Mouse (Mus musculus): ENCODE results near the gene Itga6. TPM values are rescaled to one million over a fixed set of nuclear protein-coding genes. Genes with fewer than 3 reads are reported as not detected.
A peak's percentile ranks its signal among the peaks of the same experiment; 100 is the strongest.

Itga6 gene
- polyA plus RNA-seq, 1 experiment: 160 TPM

DNA sequence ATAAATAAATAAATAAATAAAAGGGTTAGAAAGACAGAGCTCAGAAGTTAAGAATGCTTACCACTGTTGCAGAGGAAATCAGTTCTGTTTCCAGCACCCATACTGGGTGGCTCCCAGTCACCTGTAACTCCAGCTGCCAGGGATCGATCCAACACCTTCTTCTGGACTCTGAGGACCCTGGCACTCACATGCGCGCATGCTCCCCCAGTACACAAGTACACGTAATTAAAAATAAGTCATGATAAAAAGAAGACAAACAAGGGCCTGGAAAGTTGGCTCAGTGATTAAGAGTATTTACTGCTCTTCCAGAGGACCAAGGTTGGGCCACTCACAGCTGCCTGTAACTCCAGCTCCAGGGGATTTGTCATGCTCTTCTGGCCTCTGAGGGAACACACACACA is 132.4 kb downstream of the Itga6 start:
- TF ChIP-seq POLR2A (IDR thresholded peaks at IDR 0.05; ENCODE audit: borderline replicate concordance, low read depth, low read length) (no peak), CTCF (IDR thresholded peaks at IDR 0.05; ENCODE audit: low read depth, low read length) (no peak)
- Histone ChIP-seq H3K27ac (ENCODE audit: insufficient read depth, low read depth, low read length) (no peak overlapping the region), H3K4me3 (ENCODE audit: insufficient read depth, low read length) (no peak overlapping the region), H3K4me1 (ENCODE audit: control insufficient read depth, insufficient read depth, low read length) (peaks cover 19% of the 10 kb centered on the region)

GRCm38 (mm10) chr2:71878441-71878840 is 133.0 kb downstream of the Itga6 start:
- no peak for TF ChIP-seq CTCF (IDR thresholded peaks at IDR 0.05; ENCODE audit: low read depth, low read length)
- TF ChIP-seq POLR2A (IDR thresholded peaks at IDR 0.05; ENCODE audit: borderline replicate concordance, low read depth, low read length): no peak
- H3K4me3 ChIP-seq (ENCODE audit: insufficient read depth, low read length): no peak overlapping the region
- peaks cover 19% of the 10 kb centered on the region for H3K4me1 ChIP-seq (ENCODE audit: control insufficient read depth, insufficient read depth, low read length)
- H3K27ac ChIP-seq (ENCODE audit: insufficient read depth, low read depth, low read length): no peak overlapping the region

- H3K4me1 ChIP-seq (ENCODE audit: control insufficient read depth, insufficient read depth, low read length): peaks cover 19% of the 10 kb centered on the region
- H3K4me3 ChIP-seq (ENCODE audit: insufficient read depth, low read length): no peak overlapping the region
- no peak overlapping the region for H3K27ac ChIP-seq (ENCODE audit: insufficient read depth, low read depth, low read length)
- TF ChIP-seq CTCF (IDR thresholded peaks at IDR 0.05; ENCODE audit: low read depth, low read length): no peak
- TF ChIP-seq POLR2A (IDR thresholded peaks at IDR 0.05; ENCODE audit: borderline replicate concordance, low read depth, low read length): no peak
These were observed 133.5 kb downstream of the Itga6 start for GRCm38 (mm10) chr2:71878943-71879342.

DNA sequence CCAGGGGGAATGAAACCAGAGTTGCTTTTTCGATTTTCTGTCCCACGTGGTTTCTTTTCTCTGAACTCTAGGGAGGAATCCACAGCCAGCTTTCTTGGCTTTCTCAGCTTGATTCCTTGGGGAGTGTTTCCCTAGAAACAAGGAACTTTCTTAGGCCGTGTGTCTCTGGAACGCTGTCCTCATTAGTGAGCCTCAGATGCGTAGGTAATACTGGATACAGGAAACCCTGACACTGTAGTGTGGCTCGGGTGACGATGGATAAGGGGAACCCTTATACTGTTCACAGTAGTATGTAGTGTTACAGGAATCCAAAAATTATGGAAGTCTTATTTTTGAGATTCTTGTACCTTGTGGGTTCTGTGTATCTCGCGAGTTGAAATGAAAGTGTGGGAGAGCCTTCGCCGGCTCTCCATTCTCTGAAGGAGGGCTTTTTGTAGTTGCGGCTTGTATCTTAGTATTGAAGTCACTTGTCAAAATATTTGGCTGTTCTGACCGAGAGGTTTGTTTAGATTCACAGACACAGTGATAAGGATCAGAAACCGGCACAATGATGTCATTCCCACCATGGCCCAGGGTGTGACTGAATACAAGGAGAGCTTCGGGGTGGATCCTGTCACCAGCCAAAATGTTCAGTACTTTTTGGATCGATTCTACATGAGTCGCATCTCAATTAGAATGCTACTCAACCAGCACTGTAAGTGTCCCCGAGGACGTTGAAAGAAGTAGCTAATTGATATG is 137.7 kb downstream of the Itga6 start:
- H3K4me1 ChIP-seq (ENCODE audit: control insufficient read depth, insufficient read depth, low read length): no peaks in the 10 kb centered on the region
- no peak overlapping the region for H3K27ac ChIP-seq (ENCODE audit: insufficient read depth, low read depth, low read length)
- TF ChIP-seq CTCF (IDR thresholded peaks at IDR 0.05; ENCODE audit: low read depth, low read length) (no peak), POLR2A (IDR thresholded peaks at IDR 0.05; ENCODE audit: borderline replicate concordance, low read depth, low read length) (no peak)
- H3K4me3 ChIP-seq (ENCODE audit: insufficient read depth, low read length): no peak overlapping the region

DNA sequence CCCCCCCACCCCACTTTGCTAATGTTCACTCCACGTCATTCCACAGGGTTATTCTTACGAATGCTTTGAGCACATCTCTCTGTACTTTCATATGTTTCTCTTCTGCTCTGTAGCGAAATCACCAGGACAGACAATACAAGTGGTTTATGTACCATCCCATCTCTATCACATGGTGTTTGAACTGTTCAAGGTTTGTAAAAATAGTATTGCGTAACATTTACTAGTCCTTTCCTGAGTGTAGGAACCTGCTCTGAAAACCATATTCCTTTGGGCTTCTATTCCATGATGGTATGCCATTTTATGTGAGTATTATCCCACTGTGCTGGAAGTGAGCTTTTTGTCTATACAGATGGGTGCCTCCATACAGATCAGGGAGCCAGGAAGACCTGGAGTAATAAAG is 141.9 kb downstream of the Itga6 start:
- TF ChIP-seq CTCF (IDR thresholded peaks at IDR 0.05; ENCODE audit: low read depth, low read length): no peak
- no peak for TF ChIP-seq POLR2A (IDR thresholded peaks at IDR 0.05; ENCODE audit: borderline replicate concordance, low read depth, low read length)
- no peak overlapping the region for H3K27ac ChIP-seq (ENCODE audit: insufficient read depth, low read depth, low read length)
- H3K4me3 ChIP-seq (ENCODE audit: insufficient read depth, low read length): no peak overlapping the region
- no peaks in the 10 kb centered on the region for H3K4me1 ChIP-seq (ENCODE audit: control insufficient read depth, insufficient read depth, low read length)

DNA sequence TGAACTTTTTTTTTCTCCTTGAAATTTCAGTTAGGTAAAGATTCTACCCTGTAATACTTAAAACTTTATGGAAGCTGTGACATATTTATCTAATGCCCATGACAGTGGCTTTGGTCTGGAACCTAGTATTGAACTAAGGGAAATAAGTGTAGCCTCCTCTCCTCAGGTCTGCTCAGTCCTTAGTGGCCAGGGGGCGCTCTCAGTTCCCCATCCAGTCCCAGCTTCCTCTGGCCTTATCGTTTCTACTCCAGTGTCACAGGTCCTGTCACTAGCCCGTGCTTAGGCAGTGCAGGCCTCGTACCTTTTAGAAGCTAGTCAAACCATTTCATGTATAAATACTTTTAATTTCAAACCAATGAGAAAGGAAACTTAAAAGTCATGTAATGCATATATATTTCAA is 143.0 kb downstream of the Itga6 start:
- no peak overlapping the region for H3K4me3 ChIP-seq (ENCODE audit: insufficient read depth, low read length)
- no peak overlapping the region for H3K27ac ChIP-seq (ENCODE audit: insufficient read depth, low read depth, low read length)
- no peaks in the 10 kb centered on the region for H3K4me1 ChIP-seq (ENCODE audit: control insufficient read depth, insufficient read depth, low read length)
- TF ChIP-seq POLR2A (IDR thresholded peaks at IDR 0.05; ENCODE audit: borderline replicate concordance, low read depth, low read length) (no peak), CTCF (IDR thresholded peaks at IDR 0.05; ENCODE audit: low read depth, low read length) (peak; percentile 28; the same call in 1 of the 2 replicates)

DNA sequence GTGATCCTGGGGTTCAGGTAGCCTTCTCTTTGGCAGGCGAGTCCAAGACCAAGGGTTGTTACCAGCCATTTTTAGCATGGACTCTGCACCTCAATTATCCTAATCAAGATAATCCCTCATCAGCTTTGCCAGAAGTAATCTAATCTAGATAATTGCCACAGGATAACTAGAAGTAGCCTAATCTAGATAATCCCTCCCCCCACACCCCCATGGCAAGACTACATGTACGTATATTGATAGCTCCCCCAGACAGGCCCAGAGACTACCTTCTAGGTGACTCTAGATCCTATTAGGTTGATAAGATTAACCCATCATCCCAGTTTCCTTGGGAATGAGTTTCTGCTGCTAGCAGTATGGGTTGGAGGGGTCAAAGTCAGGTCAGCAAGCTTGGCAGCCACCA is 146.1 kb downstream of the Itga6 start:
- TF ChIP-seq POLR2A (IDR thresholded peaks at IDR 0.05; ENCODE audit: borderline replicate concordance, low read depth, low read length) (no peak), CTCF (IDR thresholded peaks at IDR 0.05; ENCODE audit: low read depth, low read length) (no peak)
- no peak overlapping the region for H3K4me3 ChIP-seq (ENCODE audit: insufficient read depth, low read length)
- H3K4me1 ChIP-seq (ENCODE audit: control insufficient read depth, insufficient read depth, low read length): no peaks in the 10 kb centered on the region
- no peak overlapping the region for H3K27ac ChIP-seq (ENCODE audit: insufficient read depth, low read depth, low read length)

DNA sequence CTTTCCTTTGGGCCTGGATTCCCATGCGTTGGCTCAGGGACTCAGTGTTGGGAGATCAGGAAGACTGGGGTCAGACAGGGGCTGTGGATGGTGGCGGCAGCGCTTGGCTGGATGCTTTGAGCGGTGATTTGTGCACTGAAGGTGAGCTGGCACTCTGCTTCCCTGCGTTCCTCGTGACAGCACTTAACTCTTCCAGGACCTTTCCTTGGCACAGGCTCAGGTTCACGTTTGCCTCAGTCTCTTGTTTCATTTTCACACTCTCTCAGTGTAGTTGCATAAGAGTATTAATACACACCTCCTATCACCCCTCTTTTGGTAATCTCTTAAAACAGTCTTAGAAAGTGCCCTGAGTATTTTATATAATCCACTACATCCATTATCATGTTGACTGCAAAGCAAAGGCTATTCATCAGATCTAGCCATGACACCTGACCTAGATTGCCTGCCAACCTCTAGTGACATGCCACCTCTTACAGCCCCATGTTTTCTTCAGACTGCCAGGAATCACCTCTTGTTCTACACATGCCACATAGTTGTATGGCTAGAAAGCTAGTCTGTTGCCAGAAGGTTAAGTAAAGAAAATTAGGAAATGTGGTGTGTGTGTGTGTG is 147.4 kb downstream of the Itga6 start:
- TF ChIP-seq POLR2A (IDR thresholded peaks at IDR 0.05; ENCODE audit: borderline replicate concordance, low read depth, low read length): no peak
- no peak for TF ChIP-seq CTCF (IDR thresholded peaks at IDR 0.05; ENCODE audit: low read depth, low read length)
- H3K27ac ChIP-seq (ENCODE audit: insufficient read depth, low read depth, low read length): no peak overlapping the region
- no peaks in the 10 kb centered on the region for H3K4me1 ChIP-seq (ENCODE audit: control insufficient read depth, insufficient read depth, low read length)
- H3K4me3 ChIP-seq (ENCODE audit: insufficient read depth, low read length): no peak overlapping the region

DNA sequence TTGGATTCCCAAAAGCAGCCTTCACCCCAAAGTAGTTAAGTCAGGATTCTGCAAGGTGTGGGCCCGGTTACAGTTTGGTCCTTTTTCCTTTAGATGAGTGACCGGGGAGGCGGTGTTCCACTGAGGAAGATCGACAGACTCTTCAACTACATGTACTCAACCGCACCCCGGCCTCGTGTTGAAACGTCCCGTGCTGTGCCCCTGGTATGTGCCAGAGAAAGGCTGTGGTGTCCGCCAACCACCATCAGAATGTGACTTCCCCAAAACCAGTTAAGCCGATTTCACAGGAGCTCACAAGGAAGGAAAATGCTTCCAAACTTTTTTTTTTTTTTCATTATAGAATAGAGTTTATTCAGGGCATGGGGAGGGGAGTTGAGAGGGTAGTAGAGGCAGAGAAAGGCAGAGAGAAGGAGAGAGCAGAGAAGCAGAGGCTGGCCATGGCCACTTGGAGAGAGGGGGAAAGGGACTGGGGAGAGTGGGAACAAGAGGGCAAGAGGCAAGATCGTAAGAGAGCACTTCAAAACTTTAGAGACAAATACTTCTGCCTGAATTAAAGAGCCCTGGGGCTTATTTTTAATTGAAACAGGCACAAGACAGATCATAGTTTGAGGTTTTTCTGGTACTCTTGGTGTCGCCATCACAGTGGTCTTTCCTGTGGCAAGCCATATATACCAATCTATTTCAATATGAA is 150.3 kb downstream of the Itga6 start:
- no peak for TF ChIP-seq CTCF (IDR thresholded peaks at IDR 0.05; ENCODE audit: low read depth, low read length)
- no peak for TF ChIP-seq POLR2A (IDR thresholded peaks at IDR 0.05; ENCODE audit: borderline replicate concordance, low read depth, low read length)

GRCm38 (mm10) chr2:71897420-71897819 is 152.0 kb downstream of the Itga6 start:
- Histone ChIP-seq H3K4me3 (ENCODE audit: insufficient read depth, low read length) (no peak overlapping the region), H3K27ac (ENCODE audit: insufficient read depth, low read depth, low read length) (no peak overlapping the region), H3K4me1 (ENCODE audit: control insufficient read depth, insufficient read depth, low read length) (no peaks in the 10 kb centered on the region)
- TF ChIP-seq POLR2A (IDR thresholded peaks at IDR 0.05; ENCODE audit: borderline replicate concordance, low read depth, low read length): no peak
- no peak for TF ChIP-seq CTCF (IDR thresholded peaks at IDR 0.05; ENCODE audit: low read depth, low read length)

More for the DNA sequence above, 150.3 kb downstream of the Itga6 start:
- Histone ChIP-seq H3K27ac (ENCODE audit: insufficient read depth, low read depth, low read length) (no peak overlapping the region), H3K4me3 (ENCODE audit: insufficient read depth, low read length) (no peak overlapping the region), H3K4me1 (ENCODE audit: control insufficient read depth, insufficient read depth, low read length) (no peaks in the 10 kb centered on the region)
